Mouse (Mus musculus) hindbrain, embryonic 14.5 days (tissue): ENCODE measurements around the gene 1700067P10Rik. TPM values are rescaled to one million over a fixed set of nuclear protein-coding genes. Genes with fewer than 3 reads are reported as not detected.

Experiments
- polyA plus RNA-seq: library from polyadenylated mRNA; unstranded; fragments of >200 nt; fragmentation: Nextera tagmentation; extraction: Ambion mirVana; gene quantifications from 2 replicates; pipeline ENCODE4 v1.2.1, GENCODE M21; 2014

1700067P10Rik gene
- polyA plus RNA-seq, 1 experiment from 2014 or later = not detected

Other genes with a start within 250 kb of the 1700067P10Rik start
- gene Foxp4, start 164.7 kb upstream of the 1700067P10Rik start, polyA plus RNA-seq = 34.3 and 35.1 TPM in 2 replicates
- gene 1700122O11Rik, start 51.0 kb upstream of the 1700067P10Rik start, polyA plus RNA-seq = not detected in 2 replicates
- gene 9830107B12Rik, start 56.9 kb downstream of the 1700067P10Rik start, polyA plus RNA-seq = not detected in 2 replicates
- not detected in 2 replicates for gene A530064D06Rik, start 78.0 kb downstream of the 1700067P10Rik start, polyA plus RNA-seq
- not detected in 2 replicates for gene Trem1, start 143.4 kb downstream of the 1700067P10Rik start, polyA plus RNA-seq
- not detected in 2 replicates for gene Trem3, start 158.5 kb downstream of the 1700067P10Rik start, polyA plus RNA-seq
- 0.44 TPM in 1 of 2 replicates, not detected in the other for gene Treml4, start 175.0 kb downstream of the 1700067P10Rik start, polyA plus RNA-seq
- 0.09 TPM in 1 of 2 replicates, not detected in the other for gene Treml2, start 210.2 kb downstream of the 1700067P10Rik start, polyA plus RNA-seq
- gene B430306N03Rik, start 226.8 kb downstream of the 1700067P10Rik start, polyA plus RNA-seq = 0.05 and 0.18 TPM in 2 replicates